Mouse (Mus musculus) frontal cortex, postnatal 36 days (tissue): ENCODE measurements at regions not wholly inside any gene's neighbourhood (a gene's known extent, or its start where the extent isn't known, plus 50 kb on each side); places are given as distances from the start of the nearest gene placed in this dataset.
"Not testable (repeated sequence)": the region's sequence is repeated elsewhere in the genome, so short reads cannot be mapped to it uniquely, and the experiment has no call there.

ENCODE experiments used
- DNase-seq, 2 experiments: peaks; one replicate each; pipeline ENCODE4 v3.0.0; 2022; ENCODE audit warnings: low spot score in 2 of 2

- no peak for DNase-seq
Observed at GRCm38 (mm10) chr10:111637084-111637735, 131.1 kb downstream of the Phlda1 start.

GRCm38 (mm10) chr10:111639866-111640265, 133.8 kb downstream of the Phlda1 start:
- no peak for DNase-seq

- no peak for DNase-seq
Observed at GRCm38 (mm10) chr10:111642683-111643082, 136.6 kb downstream of the Phlda1 start.

GRCm38 (mm10) chr10:111653773-111654172, 147.7 kb downstream of the Phlda1 start:
- not testable (repeated sequence) for DNase-seq

- no peak for DNase-seq
Observed at GRCm38 (mm10) chr10:111654364-111655226, 148.5 kb downstream of the Phlda1 start.

- no peak for DNase-seq
Observed at GRCm38 (mm10) chr10:111658828-111659227, 152.7 kb downstream of the Phlda1 start.

- DNase-seq, result no peak
Observed at GRCm38 (mm10) chr10:111662665-111663064, 156.6 kb downstream of the Phlda1 start.

- peak in 1 of 2 experiments; percentile 28 for DNase-seq
Observed at GRCm38 (mm10) chr10:111665834-111666233, 159.7 kb downstream of the Phlda1 start.

- DNase-seq, result no peak
Observed at GRCm38 (mm10) chr10:111666963-111667362, 160.9 kb downstream of the Phlda1 start.

GRCm38 (mm10) chr10:111668639-111669038, 162.6 kb downstream of the Phlda1 start:
- no peak for DNase-seq

- DNase-seq, result no peak
Observed at GRCm38 (mm10) chr10:111669658-111670057, 163.6 kb downstream of the Phlda1 start.

GRCm38 (mm10) chr10:111670666-111671065, 164.6 kb downstream of the Phlda1 start:
- no peak for DNase-seq

- DNase-seq, result no peak
Observed at GRCm38 (mm10) chr10:111672454-111673316, 166.6 kb downstream of the Phlda1 start.

GRCm38 (mm10) chr10:111673317-111673610, 167.2 kb downstream of the Phlda1 start:
- no peak for DNase-seq

- DNase-seq, result no peak
Observed at GRCm38 (mm10) chr10:111676255-111676654, 170.2 kb downstream of the Phlda1 start.

GRCm38 (mm10) chr10:111680919-111681318, 174.8 kb downstream of the Phlda1 start:
- no peak for DNase-seq

- DNase-seq, result no peak
Observed at GRCm38 (mm10) chr10:111684409-111685346, 178.6 kb downstream of the Phlda1 start.

GRCm38 (mm10) chr10:111686585-111686984, 180.5 kb downstream of the Phlda1 start:
- DNase-seq, result no peak

GRCm38 (mm10) chr10:111689587-111689986, 183.5 kb downstream of the Phlda1 start:
- no peak for DNase-seq

GRCm38 (mm10) chr10:111693762-111694161, 187.7 kb downstream of the Phlda1 start:
- DNase-seq, result no peak
